Mouse (Mus musculus) midbrain, embryonic 15.5 days (tissue): Measurements from ENCODE around the gene Laptm5. TPM values are rescaled to one million over a fixed set of nuclear protein-coding genes. Genes with fewer than 3 reads are reported as not detected.
A peak's percentile ranks its signal among the peaks of the same experiment; 100 is the strongest.

ENCODE experiments used
- ATAC-seq: fragments of 200-750 bp; cut with Nextera tagmentation; replicated peaks from 2 replicates; pipeline ENCODE4 v1.8.0; 2017; ENCODE audit warnings: moderate TSS enrichment
- H3K27ac ChIP-seq: fragments of 300-500 bp; sonication (generic); 2 replicates; pipeline ENCODE4 v1.5.1; 2015; ENCODE audit warnings: mild to moderate bottlenecking, inconsistent platforms
- H3K27me3 ChIP-seq: fragments of 300-500 bp; sonication (generic); replicated peaks from 2 replicates; pipeline ENCODE4 v1.6.1; 2015; ENCODE audit warnings: inconsistent platforms
- H3K36me3 ChIP-seq: fragments of 300-500 bp; sonication (generic); replicated peaks from 2 replicates; pipeline ENCODE4 v1.6.1; 2015; ENCODE audit warnings: inconsistent platforms
- H3K4me1 ChIP-seq: fragments of 300-500 bp; sonication (generic); 2 replicates; pipeline ENCODE4 v1.6.1; 2015; ENCODE audit warnings: inconsistent platforms
- H3K4me2 ChIP-seq: fragments of 300-500 bp; sonication (generic); 2 replicates; pipeline ENCODE4 v1.6.1; 2015; ENCODE audit warnings: inconsistent platforms, mild to moderate bottlenecking, moderate library complexity
- H3K4me3 ChIP-seq: fragments of 300-500 bp; sonication (generic); 2 replicates; pipeline ENCODE4 v1.5.1; 2015; ENCODE audit warnings: mild to moderate bottlenecking, inconsistent platforms
- H3K9ac ChIP-seq: fragments of 300-500 bp; sonication (generic); 2 replicates; pipeline ENCODE4 v1.6.1; 2015; ENCODE audit warnings: mild to moderate bottlenecking, inconsistent platforms
- H3K9me3 ChIP-seq: fragments of 300-500 bp; sonication (generic); 2 replicates; pipeline ENCODE4 v1.6.1; 2016; ENCODE audit warnings: inconsistent platforms
- WGBS: fragments of 180-500 bp; shearing (Covaris S2); methylation state at CpG from one replicate; pipeline ENCODE4 v1.1.7; 2015; ENCODE audit warnings: mixed read lengths; 5-methylcytosine and 5-hydroxymethylcytosine counted together
- polyA plus RNA-seq: library from polyadenylated mRNA; unstranded; fragments of >200 nt; fragmentation: Nextera tagmentation; extraction: Ambion mirVana; gene quantifications from 2 replicates; pipeline ENCODE4 v1.2.1, GENCODE M21; 2015

Gene Laptm5
- polyA plus RNA-seq, 1 experiment from 2014 or later = 28.4 TPM

- H3K9ac ChIP-seq = no peak overlapping the region
- H3K27ac ChIP-seq = no peak overlapping the region
- no peak overlapping the region for H3K4me3 ChIP-seq
- no peak overlapping the region for H3K4me2 ChIP-seq
- no peaks in the 10 kb centered on the region for H3K36me3 ChIP-seq
- H3K27me3 ChIP-seq = no peaks in the 10 kb centered on the region
- H3K4me1 ChIP-seq = peaks cover 4% of the 10 kb centered on the region
- H3K9me3 ChIP-seq = no peaks in the 10 kb centered on the region
- 63% methylated on average over 8 of the region's 8 CpGs for WGBS
- no peak for ATAC-seq
These were observed 10.6 kb upstream of the Laptm5 start for GRCm38 (mm10) chr4:130902289-130902781.

GRCm38 (mm10) chr4:130905025-130905424 is 7.9 kb upstream of the Laptm5 start:
- 74% methylated on average over 7 of the region's 7 CpGs for WGBS
- Histone ChIP-seq H3K4me2 (no peak overlapping the region), H3K27me3 (no peaks in the 10 kb centered on the region), H3K4me3 (no peak overlapping the region), H3K27ac (no peak overlapping the region), H3K9me3 (no peaks in the 10 kb centered on the region), H3K9ac (no peak overlapping the region), H3K36me3 (no peaks in the 10 kb centered on the region), H3K4me1 (peaks cover 6% of the 10 kb centered on the region)
- no peak for ATAC-seq

GRCm38 (mm10) chr4:130905882-130906281 is 7.0 kb upstream of the Laptm5 start:
- Histone ChIP-seq H3K4me1 (peaks cover 6% of the 10 kb centered on the region), H3K27me3 (no peaks in the 10 kb centered on the region), H3K27ac (no peak overlapping the region), H3K9ac (no peak overlapping the region), H3K9me3 (no peaks in the 10 kb centered on the region), H3K36me3 (no peaks in the 10 kb centered on the region), H3K4me2 (no peak overlapping the region), H3K4me3 (no peak overlapping the region)
- 75% methylated on average over 6 of the region's 6 CpGs for WGBS
- ATAC-seq = no peak

GRCm38 (mm10) chr4:130906296-130906695 is 6.6 kb upstream of the Laptm5 start:
- H3K36me3 ChIP-seq = no peaks in the 10 kb centered on the region
- ATAC-seq = no peak
- no peak overlapping the region for H3K4me3 ChIP-seq
- peaks cover 6% of the 10 kb centered on the region for H3K4me1 ChIP-seq
- H3K4me2 ChIP-seq = no peak overlapping the region
- no peaks in the 10 kb centered on the region for H3K9me3 ChIP-seq
- 27% methylated on average over 8 of the region's 8 CpGs for WGBS
- H3K27ac ChIP-seq = no peak overlapping the region
- H3K9ac ChIP-seq = no peak overlapping the region
- no peaks in the 10 kb centered on the region for H3K27me3 ChIP-seq

GRCm38 (mm10) chr4:130907200-130908069 is 5.5 kb upstream of the Laptm5 start:
- ATAC-seq = no peak
- no peaks in the 10 kb centered on the region for H3K9me3 ChIP-seq
- 65% methylated on average over 19 of the region's 19 CpGs for WGBS
- no peak overlapping the region for H3K4me2 ChIP-seq
- no peaks in the 10 kb centered on the region for H3K27me3 ChIP-seq
- peak overlapping the region; percentile 52; the same call in 1 of the 2 replicates for H3K27ac ChIP-seq
- no peak overlapping the region for H3K9ac ChIP-seq
- H3K4me3 ChIP-seq = no peak overlapping the region
- H3K36me3 ChIP-seq = no peaks in the 10 kb centered on the region
- H3K4me1 ChIP-seq = peaks cover 6% of the 10 kb centered on the region

DNA sequence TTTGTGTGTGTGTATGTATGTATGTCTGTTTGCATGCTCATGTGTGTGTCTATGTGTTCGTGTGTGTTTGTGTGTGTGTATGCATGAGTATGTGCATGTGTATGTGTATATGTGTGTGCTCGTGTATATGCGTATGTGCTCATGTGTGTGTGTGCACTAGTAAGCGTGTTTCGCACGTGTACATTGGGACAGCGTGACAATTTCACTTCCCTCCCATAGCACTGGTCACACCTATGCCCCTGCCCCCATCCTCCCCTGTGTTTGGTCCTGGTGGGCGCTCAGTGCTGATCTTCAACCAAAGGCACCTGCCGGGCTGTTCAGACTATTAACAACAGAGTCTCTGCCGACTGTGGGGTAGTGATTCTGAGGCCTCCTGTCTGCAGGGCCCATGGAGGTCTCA is 4.8 kb upstream of the Laptm5 start:
- peaks cover 6% of the 10 kb centered on the region for H3K4me1 ChIP-seq
- no peak for ATAC-seq
- H3K9ac ChIP-seq = no peak overlapping the region
- no peaks in the 10 kb centered on the region for H3K36me3 ChIP-seq
- no peaks in the 10 kb centered on the region for H3K27me3 ChIP-seq
- no peaks in the 10 kb centered on the region for H3K9me3 ChIP-seq
- no peak overlapping the region for H3K27ac ChIP-seq
- no peak overlapping the region for H3K4me3 ChIP-seq
- no peak overlapping the region for H3K4me2 ChIP-seq
- WGBS = 91% methylated on average over 10 of the region's 10 CpGs

DNA sequence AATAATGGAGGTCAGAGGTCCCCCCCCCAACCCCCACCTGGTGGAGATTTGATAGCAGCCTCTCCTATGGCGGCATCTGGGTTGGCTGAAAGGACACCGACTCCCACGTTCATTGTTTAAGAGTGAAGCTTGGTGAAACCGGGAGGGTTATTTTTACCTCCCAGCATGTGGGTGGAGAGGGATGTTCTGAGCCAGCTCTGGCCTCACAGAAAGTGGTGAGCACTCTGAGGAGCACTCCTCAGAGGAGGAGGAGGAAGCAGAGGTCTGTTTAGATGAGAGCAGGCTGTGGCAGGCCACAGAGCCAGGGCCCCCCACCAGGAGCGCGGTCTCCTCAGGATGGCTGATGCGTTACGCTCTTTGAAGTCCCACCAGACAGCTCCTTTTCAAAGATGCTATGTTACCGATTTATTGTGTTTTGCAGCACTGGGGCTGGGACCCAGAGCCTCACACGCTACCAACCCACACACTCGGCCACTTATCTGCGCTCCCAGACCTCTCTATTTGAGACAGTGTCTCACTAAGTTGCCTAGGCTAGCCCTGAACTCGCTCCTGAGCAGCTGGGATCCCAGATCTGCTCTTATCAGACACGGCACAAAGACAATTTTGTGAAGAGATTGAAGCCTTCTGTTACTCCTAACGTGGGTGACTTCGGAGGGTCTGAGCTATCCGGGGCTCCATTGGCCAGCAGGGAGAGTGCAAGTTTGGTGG is 3.6 kb upstream of the Laptm5 start:
- Histone ChIP-seq H3K27me3 (no peaks in the 10 kb centered on the region), H3K4me3 (no peak overlapping the region), H3K36me3 (no peaks in the 10 kb centered on the region), H3K9ac (no peak overlapping the region), H3K27ac (no peak overlapping the region), H3K4me1 (peaks cover 6% of the 10 kb centered on the region), H3K9me3 (no peaks in the 10 kb centered on the region), H3K4me2 (no peak overlapping the region)
- ATAC-seq = no peak
- WGBS = 48% methylated on average over 17 of the region's 17 CpGs

DNA sequence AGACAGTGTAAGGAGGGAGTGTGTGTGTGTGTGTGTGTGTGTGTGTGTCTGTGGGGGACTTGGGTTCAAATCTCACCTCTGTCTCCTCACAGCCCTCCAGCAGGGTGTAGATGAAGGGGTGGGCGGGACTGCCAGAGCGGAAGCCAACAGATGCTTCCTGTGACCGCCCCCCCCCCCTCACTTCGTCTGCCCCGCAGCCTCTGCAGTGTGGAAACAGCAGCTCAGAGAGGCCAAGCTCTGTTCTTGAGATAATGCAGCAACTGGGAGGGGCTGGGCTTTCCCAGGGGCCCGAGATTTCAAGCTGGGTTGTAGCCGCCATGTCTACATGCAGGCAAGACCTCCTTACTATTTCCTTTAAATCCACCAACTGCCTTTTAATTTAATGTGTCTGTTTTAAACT is 2.3 kb upstream of the Laptm5 start:
- Histone ChIP-seq H3K27me3 (no peaks in the 10 kb centered on the region), H3K36me3 (no peaks in the 10 kb centered on the region), H3K4me2 (no peak overlapping the region), H3K4me1 (peaks cover 6% of the 10 kb centered on the region), H3K27ac (no peak overlapping the region), H3K9ac (no peak overlapping the region), H3K9me3 (no peaks in the 10 kb centered on the region), H3K4me3 (no peak overlapping the region)
- no peak for ATAC-seq
- 49% methylated on average over 7 of the region's 7 CpGs for WGBS

GRCm38 (mm10) chr4:130912626-130913025 is 299 bp upstream of the Laptm5 start:
- Histone ChIP-seq H3K9ac (no peak overlapping the region), H3K4me3 (no peak overlapping the region), H3K36me3 (no peaks in the 10 kb centered on the region), H3K27ac (no peak overlapping the region), H3K9me3 (no peaks in the 10 kb centered on the region), H3K4me2 (no peak overlapping the region), H3K4me1 (0 out of 2 replicates have a peak, but pooled peaks cover 3% of the 10 kb centered on the region), H3K27me3 (no peaks in the 10 kb centered on the region)
- 84% methylated on average over 3 of the region's 3 CpGs for WGBS
- ATAC-seq = no peak

DNA sequence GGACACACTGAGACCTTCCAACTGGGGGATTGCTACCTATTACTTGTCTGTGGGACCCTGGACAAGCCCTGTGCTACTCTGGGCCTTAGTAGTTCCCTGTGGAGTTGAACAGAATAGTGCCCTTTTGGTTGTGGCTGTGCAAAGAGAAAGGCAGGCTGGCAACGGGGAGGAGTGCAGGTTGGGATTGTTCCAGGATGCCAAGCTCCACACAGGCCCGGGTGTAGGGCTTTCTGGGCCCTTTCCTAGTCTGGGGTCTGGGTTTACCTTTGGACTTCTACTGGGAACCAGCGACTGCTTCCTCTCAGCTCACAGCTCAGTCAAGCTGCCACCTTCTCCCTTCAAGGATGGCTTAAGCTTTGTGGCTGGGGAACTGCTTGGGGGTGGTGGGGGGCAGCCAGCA is 586 bp downstream of the Laptm5 start:
- Histone ChIP-seq H3K4me2 (no peak overlapping the region), H3K36me3 (no peaks in the 10 kb centered on the region), H3K4me3 (no peak overlapping the region), H3K27ac (no peak overlapping the region), H3K4me1 (0 out of 2 replicates have a peak, but pooled peaks cover 3% of the 10 kb centered on the region), H3K9me3 (no peaks in the 10 kb centered on the region), H3K27me3 (no peaks in the 10 kb centered on the region), H3K9ac (no peak overlapping the region)
- no peak for ATAC-seq
- 81% methylated on average over 3 of the region's 3 CpGs for WGBS

GRCm38 (mm10) chr4:130914011-130914410 is 1.1 kb downstream of the Laptm5 start:
- no peak for ATAC-seq

GRCm38 (mm10) chr4:130914527-130914926 is 1.6 kb downstream of the Laptm5 start:
- Histone ChIP-seq H3K27ac (no peak overlapping the region), H3K9me3 (no peaks in the 10 kb centered on the region), H3K4me2 (no peak overlapping the region), H3K4me3 (no peak overlapping the region), H3K9ac (no peak overlapping the region), H3K4me1 (0 out of 2 replicates have a peak, but pooled peaks cover 3% of the 10 kb centered on the region), H3K27me3 (no peaks in the 10 kb centered on the region), H3K36me3 (no peaks in the 10 kb centered on the region)
- WGBS = 76% methylated on average over 7 of the region's 7 CpGs
- ATAC-seq = no peak

More at GRCm38 (mm10) chr4:130914011-130914410, 1.1 kb downstream of the Laptm5 start:
- H3K4me1 ChIP-seq = 0 out of 2 replicates have a peak, but pooled peaks cover 3% of the 10 kb centered on the region
- H3K36me3 ChIP-seq = no peaks in the 10 kb centered on the region
- H3K4me3 ChIP-seq = no peak overlapping the region
- 83% methylated on average over 4 of the region's 4 CpGs for WGBS
- no peak overlapping the region for H3K9ac ChIP-seq
- no peaks in the 10 kb centered on the region for H3K9me3 ChIP-seq
- no peak overlapping the region for H3K27ac ChIP-seq
- H3K27me3 ChIP-seq = no peaks in the 10 kb centered on the region
- H3K4me2 ChIP-seq = no peak overlapping the region
